Mouse (Mus musculus): ENCODE data around the gene Itpkb.

- TF ChIP-seq POLR2A (IDR thresholded peaks at IDR 0.05; ENCODE audit: borderline replicate concordance, control insufficient read depth, low read depth, low read length) (no peak), CTCF (IDR thresholded peaks at IDR 0.05; ENCODE audit: control insufficient read depth, insufficient read depth, low read length) (no peak)
Measured at GRCm38 (mm10) chr1:180357893-180358331, 27.6 kb downstream of the Itpkb start.
